Mouse (Mus musculus) gastrocnemius, postnatal 36 days (tissue): Measurements from ENCODE around the gene Fam57b. TPM values are rescaled to one million over a fixed set of nuclear protein-coding genes. Genes with fewer than 3 reads are reported as not detected.

Source experiments
- DNase-seq, 2 experiments: peaks; one replicate each; pipeline ENCODE4 v3.0.0; 2022
- intact Hi-C: fragments of 180-260 bp; cut with DNase I; formaldehyde crosslinking; loops from one replicate; pipeline ENCODE4 v1.15.1; 2025
- long read RNA-seq, 2 experiments: library from polyadenylated mRNA; stranded (forward); transcript quantifications; one replicate each; pipeline ENCODE4 v2.0.0; 2021
- total RNA-seq, 2 experiments: library from RNA; stranded (reverse); gene quantifications; 2 replicates each; pipeline ENCODE4 v1.2.3; 2021

Gene Fam57b
- total RNA-seq: 10 to 100 TPM; 55.8 to 67.4 TPM
- long read RNA-seq, experiment 1, transcript Fam57b-201 (5 exons, 2,328 nt): major isoform, 8 of 70 reads
- long read RNA-seq, experiment 1, partial matches to known transcripts: 18 of 70 reads
- long read RNA-seq, experiment 1, other reads (novel, unspliced or antisense): 44 of 70 reads
- long read RNA-seq, experiment 2, transcript Fam57b-201 (5 exons, 2,328 nt): major isoform, 10 of 62 reads
- long read RNA-seq, experiment 2, partial matches to known transcripts: 22 of 62 reads
- long read RNA-seq, experiment 2, other reads (novel, unspliced or antisense): 29 of 62 reads

GRCm38 (mm10) chr7:126797411-126798126, at the start of gene Fam57b:
Gene Fam57b, plus strand, starts transcription at chr7:126797668.
- intact Hi-C loops: no loop called here
- no peak for DNase-seq

GRCm38 (mm10) chr7:126748824-126749223, 48.6 kb upstream of the Fam57b start:
- intact Hi-C loops: no loop called here

GRCm38 (mm10) chr7:126749582-126750343, 47.7 kb upstream of the Fam57b start:
- no peak for DNase-seq
- intact Hi-C loops: loop anchor here (5.0 kb wide), 1 partner anchor 358 kb away; no protein-coding TSS in a partner anchor

More at GRCm38 (mm10) chr7:126748824-126749223, 48.6 kb upstream of the Fam57b start:
- no peak for DNase-seq

- intact Hi-C loops: loop anchor here (5.0 kb wide), 2 partner anchors 262 to 352 kb away; partner anchors contain the start of genes Pagr1a and Pagr1b
- peak; percentile 58 to 65 for DNase-seq
Measured at GRCm38 (mm10) chr7:126754866-126755265, 42.6 kb upstream of the Fam57b start.

- no peak for DNase-seq
- intact Hi-C loops: loop anchor here (5.0 kb wide), 1 partner anchor 259 kb away; the partner anchor contains the start of genes Pagr1a and Pagr1b
Measured at GRCm38 (mm10) chr7:126758539-126758938, 38.9 kb upstream of the Fam57b start.

- intact Hi-C loops: loop anchor here (5.0 kb wide), 1 partner anchor 258 kb away; the partner anchor contains the start of genes Pagr1a and Pagr1b
- peak; percentile 83 to 84 for DNase-seq
Measured at GRCm38 (mm10) chr7:126759050-126759671, 38.3 kb upstream of the Fam57b start, which contains the start of gene Mapk3. Gene Mapk3, plus strand, starts transcription at chr7:126759601.

- intact Hi-C loops: loop anchor here (5.0 kb wide), 1 partner anchor 257 kb away; the partner anchor contains the start of genes Pagr1a and Pagr1b
- DNase-seq: no peak
Measured at GRCm38 (mm10) chr7:126759672-126760390, 37.6 kb upstream of the Fam57b start.

GRCm38 (mm10) chr7:126760391-126760802, 37.1 kb upstream of the Fam57b start:
- intact Hi-C loops: no loop called here
- DNase-seq: peak; percentile 58 to 67

- intact Hi-C loops: no loop called here
Measured at GRCm38 (mm10) chr7:126760956-126761355, 36.5 kb upstream of the Fam57b start.

GRCm38 (mm10) chr7:126761529-126762067, 35.9 kb upstream of the Fam57b start:
- intact Hi-C loops: no loop called here
- DNase-seq: no peak

More at GRCm38 (mm10) chr7:126760956-126761355, 36.5 kb upstream of the Fam57b start:
- DNase-seq: no peak

GRCm38 (mm10) chr7:126762471-126763008, 34.9 kb upstream of the Fam57b start:
- intact Hi-C loops: no loop called here

GRCm38 (mm10) chr7:126765540-126765939, 31.9 kb upstream of the Fam57b start:
- intact Hi-C loops: no loop called here
- DNase-seq: no peak

More at GRCm38 (mm10) chr7:126762471-126763008, 34.9 kb upstream of the Fam57b start:
- no peak for DNase-seq

- no peak for DNase-seq
- intact Hi-C loops: no loop called here
Measured at GRCm38 (mm10) chr7:126766201-126766600, 31.3 kb upstream of the Fam57b start, which contains the start of gene Gdpd3. Gene Gdpd3, plus strand, starts transcription at chr7:126766334.

GRCm38 (mm10) chr7:126767001-126767400, 30.5 kb upstream of the Fam57b start:
- intact Hi-C loops: no loop called here
- no peak for DNase-seq

- intact Hi-C loops: no loop called here
- DNase-seq: no peak
Measured at GRCm38 (mm10) chr7:126770784-126771183, 26.7 kb upstream of the Fam57b start.

GRCm38 (mm10) chr7:126773351-126773750, 24.1 kb upstream of the Fam57b start:
- intact Hi-C loops: no loop called here
- no peak for DNase-seq

GRCm38 (mm10) chr7:126774463-126774862, 23.0 kb upstream of the Fam57b start:
- intact Hi-C loops: no loop called here
- no peak for DNase-seq

GRCm38 (mm10) chr7:126775185-126775977, 22.1 kb upstream of the Fam57b start:
- intact Hi-C loops: no loop called here
- DNase-seq: no peak
